Mouse (Mus musculus): ENCODE data around the gene Il2rb. TPM values are rescaled to one million over a fixed set of nuclear protein-coding genes. Genes with fewer than 3 reads are reported as not detected.

Il2rb gene
- polyA plus RNA-seq, 1 experiment from 2014 or later = not detected

Other genes starting within 250 kb of the Il2rb start
- not detected in 2 replicates for gene Csf2rb2, start 189.6 kb downstream of the Il2rb start, polyA plus RNA-seq (2014; fragmentation: Nextera tagmentation; extraction: Ambion mirVana)
- gene Csf2rb, start 169.5 kb downstream of the Il2rb start, polyA plus RNA-seq (2014; fragmentation: Nextera tagmentation; extraction: Ambion mirVana) = 0.44 and 0.74 TPM in 2 replicates
- gene Tex33, start 99.4 kb downstream of the Il2rb start, polyA plus RNA-seq (2014; fragmentation: Nextera tagmentation; extraction: Ambion mirVana) = not detected in 2 replicates
- gene Tst, start 89.4 kb downstream of the Il2rb start, polyA plus RNA-seq (2014; fragmentation: Nextera tagmentation; extraction: Ambion mirVana) = 27.0 and 27.4 TPM in 2 replicates
- gene Mpst, start 88.9 kb downstream of the Il2rb start, polyA plus RNA-seq (2014; fragmentation: Nextera tagmentation; extraction: Ambion mirVana) = 5.9 and 6.1 TPM in 2 replicates
- 110 and 113 TPM in 2 replicates for gene Kctd17, start 66.7 kb downstream of the Il2rb start, polyA plus RNA-seq (2014; fragmentation: Nextera tagmentation; extraction: Ambion mirVana)
- gene Tmprss6, start 26.6 kb downstream of the Il2rb start, polyA plus RNA-seq (2014; fragmentation: Nextera tagmentation; extraction: Ambion mirVana) = 0.20 and 0.47 TPM in 2 replicates
- gene C1qtnf6, start 36.1 kb upstream of the Il2rb start, polyA plus RNA-seq (2014; fragmentation: Nextera tagmentation; extraction: Ambion mirVana) = 7.8 and 8.6 TPM in 2 replicates
- 0.64 and 0.91 TPM in 2 replicates for gene Sstr3, start 49.4 kb upstream of the Il2rb start, polyA plus RNA-seq (2014; fragmentation: Nextera tagmentation; extraction: Ambion mirVana)
- 3.5 and 5.9 TPM in 2 replicates for gene Rac2, start 77.5 kb upstream of the Il2rb start, polyA plus RNA-seq (2014; fragmentation: Nextera tagmentation; extraction: Ambion mirVana)
- 2.4 and 2.7 TPM in 2 replicates for gene Cyth4, start 101.8 kb upstream of the Il2rb start, polyA plus RNA-seq (2014; fragmentation: Nextera tagmentation; extraction: Ambion mirVana)
- gene Elfn2, start 223.5 kb upstream of the Il2rb start, polyA plus RNA-seq (2014; fragmentation: Nextera tagmentation; extraction: Ambion mirVana) = 3.7 and 5.3 TPM in 2 replicates